Mouse (Mus musculus) midbrain, embryonic 10.5 days (tissue): ENCODE data around the gene Duox1. TPM values are rescaled to one million over a fixed set of nuclear protein-coding genes. Genes with fewer than 3 reads are reported as not detected.

Experiments used
- DNase-seq: peaks from one replicate; pipeline ENCODE4 v3.0.0-alpha.2; 2017; ENCODE audit warnings: low spot score
- H3K27ac ChIP-seq: fragments of 300-500 bp; sonication (generic); replicated peaks from 2 replicates; pipeline ENCODE4 v1.5.1; 2016; ENCODE audit warnings: mild to moderate bottlenecking
- H3K27me3 ChIP-seq: fragments of 300-500 bp; sonication (generic); 2 replicates; pipeline ENCODE4 v1.6.1; 2016; ENCODE audit warnings: low read depth, mild to moderate bottlenecking; ENCODE audit not compliant: poor library complexity, severe bottlenecking
- H3K36me3 ChIP-seq: fragments of 300-500 bp; sonication (generic); 2 replicates; pipeline ENCODE4 v1.6.1; 2016; ENCODE audit warnings: mild to moderate bottlenecking, moderate library complexity
- H3K4me1 ChIP-seq: fragments of 300-500 bp; sonication (generic); 2 replicates; pipeline ENCODE4 v1.6.1; 2016
- H3K4me3 ChIP-seq: fragments of 300-500 bp; sonication (generic); 2 replicates; pipeline ENCODE4 v1.5.1; 2016; ENCODE audit warnings: mild to moderate bottlenecking, moderate library complexity
- H3K9me3 ChIP-seq: fragments of 300-500 bp; sonication (generic); replicated peaks from 2 replicates; pipeline ENCODE4 v1.6.1; 2016; ENCODE audit warnings: mild to moderate bottlenecking
- WGBS: fragments of 180-500 bp; shearing (Covaris S2); methylation state at CpG from one replicate; pipeline ENCODE4 v1.1.7; 2016; 5-methylcytosine and 5-hydroxymethylcytosine counted together
- polyA plus RNA-seq: library from polyadenylated mRNA; unstranded; fragments of >200 nt; fragmentation: Nextera tagmentation; extraction: Ambion mirVana; gene quantifications from 2 replicates; pipeline ENCODE4 v1.2.1, GENCODE M21; 2016

The Duox1 gene
- polyA plus RNA-seq, 1 experiment from 2014 or later, result 0.02 TPM

- Histone ChIP-seq H3K27me3 (0 out of 2 replicates have a peak, but pooled peaks cover 2% of the 10 kb centered on the region), H3K4me1 (peaks cover 36% of the 10 kb centered on the region), H3K4me3 (no peak overlapping the region), H3K36me3 (peaks cover 60% of the 10 kb centered on the region), H3K27ac (no peak overlapping the region), H3K9me3 (no peaks in the 10 kb centered on the region)
- WGBS, result 95% methylated on average over 3 of the region's 3 CpGs
- DNase-seq, result no peak
These were observed 49.0 kb downstream of the Duox1 start for GRCm38 (mm10) chr2:122364352-122364944.

GRCm38 (mm10) chr2:122365244-122365866 lies 49.9 kb downstream of the Duox1 start:
- Histone ChIP-seq H3K4me3 (no peak overlapping the region), H3K9me3 (no peaks in the 10 kb centered on the region), H3K4me1 (peaks cover 46% of the 10 kb centered on the region), H3K27me3 (peaks cover 11% of the 10 kb centered on the region), H3K27ac (no peak overlapping the region), H3K36me3 (peaks cover 51% of the 10 kb centered on the region)
- DNase-seq, result no peak
- WGBS, result 85% methylated on average over 10 of the region's 10 CpGs

GRCm38 (mm10) chr2:122366039-122366438 lies 50.6 kb downstream of the Duox1 start:
- Histone ChIP-seq H3K4me3 (peak overlapping the region; percentile 94), H3K27ac (peak overlapping the region; percentile 63), H3K27me3 (peaks cover 18% of the 10 kb centered on the region), H3K36me3 (peaks cover 45% of the 10 kb centered on the region), H3K9me3 (no peaks in the 10 kb centered on the region), H3K4me1 (peaks cover 48% of the 10 kb centered on the region)
- DNase-seq, result no peak
- WGBS, result 87% methylated on average over 3 of the region's 3 CpGs

- peak overlapping the region; percentile 94 for H3K4me3 ChIP-seq
- peak overlapping the region; percentile 63; the same call in 1 of the 2 replicates for H3K27ac ChIP-seq
- no peaks in the 10 kb centered on the region for H3K9me3 ChIP-seq
- peaks cover 21% of the 10 kb centered on the region for H3K27me3 ChIP-seq
- WGBS, result 32% methylated on average over 5 of the region's 5 CpGs
- peak; percentile 33 for DNase-seq
- H3K36me3 ChIP-seq, result peaks cover 44% of the 10 kb centered on the region
- H3K4me1 ChIP-seq, result peaks cover 48% of the 10 kb centered on the region
These were observed 51.2 kb downstream of the Duox1 start for GRCm38 (mm10) chr2:122366706-122367105.

- peaks cover 40% of the 10 kb centered on the region for H3K36me3 ChIP-seq
- WGBS, result 41% methylated on average over 4 of the region's 4 CpGs
- H3K4me1 ChIP-seq, result peaks cover 47% of the 10 kb centered on the region
- peaks cover 26% of the 10 kb centered on the region for H3K27me3 ChIP-seq
- H3K4me3 ChIP-seq, result peak overlapping the region; percentile 94
- no peaks in the 10 kb centered on the region for H3K9me3 ChIP-seq
- no peak for DNase-seq
- H3K27ac ChIP-seq, result peak overlapping the region; percentile 98; the same call in 1 of the 2 replicates
These were observed 51.7 kb downstream of the Duox1 start for GRCm38 (mm10) chr2:122367181-122367580.

GRCm38 (mm10) chr2:122367701-122368080 lies 52.2 kb downstream of the Duox1 start:
- H3K36me3 ChIP-seq, result peaks cover 34% of the 10 kb centered on the region
- peak overlapping the region; percentile 94 for H3K4me3 ChIP-seq
- H3K9me3 ChIP-seq, result no peaks in the 10 kb centered on the region
- H3K27ac ChIP-seq, result peak overlapping the region; percentile 98
- no peak for DNase-seq
- 8% methylated on average over 4 of the region's 4 CpGs for WGBS
- H3K4me1 ChIP-seq, result peaks cover 42% of the 10 kb centered on the region
- peaks cover 30% of the 10 kb centered on the region for H3K27me3 ChIP-seq

- H3K9me3 ChIP-seq, result no peaks in the 10 kb centered on the region
- peaks cover 28% of the 10 kb centered on the region for H3K36me3 ChIP-seq
- peaks cover 30% of the 10 kb centered on the region for H3K27me3 ChIP-seq
- under 1% methylated on average over 38 of the region's 55 CpGs for WGBS
- H3K27ac ChIP-seq, result peak overlapping the region; percentile 98
- H3K4me1 ChIP-seq, result peaks cover 41% of the 10 kb centered on the region
- peak overlapping the region; percentile 94 for H3K4me3 ChIP-seq
- DNase-seq, result peak; percentile 64
These were observed 52.9 kb downstream of the Duox1 start for GRCm38 (mm10) chr2:122368081-122368971.

GRCm38 (mm10) chr2:122368995-122369739 lies 53.7 kb downstream of the Duox1 start, which contains the start of gene Shf:
Gene Shf, minus strand, starts transcription at chr2:122369162.
- Histone ChIP-seq H3K27me3 (peaks cover 30% of the 10 kb centered on the region), H3K4me1 (peaks cover 41% of the 10 kb centered on the region), H3K9me3 (no peaks in the 10 kb centered on the region), H3K27ac (peak within 1 kb of the TSS; percentile 98), H3K36me3 (peaks cover 20% of the 10 kb centered on the region), H3K4me3 (peak within 1 kb of the TSS; percentile 94)
- peak; percentile 95 for DNase-seq
- WGBS, result 1% methylated on average over 52 of the region's 54 CpGs

GRCm38 (mm10) chr2:122370101-122370750 lies 54.8 kb downstream of the Duox1 start:
- H3K36me3 ChIP-seq, result peaks cover 11% of the 10 kb centered on the region
- WGBS, result 15% methylated on average over 10 of the region's 10 CpGs
- H3K9me3 ChIP-seq, result no peaks in the 10 kb centered on the region
- H3K4me1 ChIP-seq, result peaks cover 47% of the 10 kb centered on the region
- H3K27ac ChIP-seq, result no peak overlapping the region
- H3K27me3 ChIP-seq, result peaks cover 30% of the 10 kb centered on the region
- DNase-seq, result no peak
- H3K4me3 ChIP-seq, result peak overlapping the region; percentile 94; the same call in 1 of the 2 replicates

- 83% methylated on average over 3 of the region's 3 CpGs for WGBS
- no peak for DNase-seq
- no peak overlapping the region for H3K4me3 ChIP-seq
- no peaks in the 10 kb centered on the region for H3K36me3 ChIP-seq
- peaks cover 36% of the 10 kb centered on the region for H3K4me1 ChIP-seq
- H3K27me3 ChIP-seq, result peaks cover 30% of the 10 kb centered on the region
- no peak overlapping the region for H3K27ac ChIP-seq
- H3K9me3 ChIP-seq, result no peaks in the 10 kb centered on the region
These were observed 56.6 kb downstream of the Duox1 start for GRCm38 (mm10) chr2:122372067-122372466.

- Histone ChIP-seq H3K36me3 (no peaks in the 10 kb centered on the region), H3K4me3 (no peak overlapping the region), H3K27ac (no peak overlapping the region), H3K9me3 (no peaks in the 10 kb centered on the region), H3K27me3 (peaks cover 30% of the 10 kb centered on the region), H3K4me1 (peaks cover 32% of the 10 kb centered on the region)
- 76% methylated on average over 1 of the region's 1 CpGs for WGBS
- no peak for DNase-seq
These were observed 57.1 kb downstream of the Duox1 start for GRCm38 (mm10) chr2:122372541-122372940.

GRCm38 (mm10) chr2:122374012-122374411 lies 58.5 kb downstream of the Duox1 start:
- Histone ChIP-seq H3K27ac (no peak overlapping the region), H3K4me3 (no peak overlapping the region), H3K36me3 (no peaks in the 10 kb centered on the region), H3K4me1 (peaks cover 31% of the 10 kb centered on the region), H3K27me3 (peaks cover 30% of the 10 kb centered on the region), H3K9me3 (no peaks in the 10 kb centered on the region)
- WGBS, result 76% methylated on average over 5 of the region's 5 CpGs
- DNase-seq, result no peak
